Mouse (Mus musculus): ENCODE measurements around the gene Nxpe4. TPM values are rescaled to one million over a fixed set of nuclear protein-coding genes. Genes with fewer than 3 reads are reported as not detected.
"Not testable (repeated sequence)": the region's sequence is repeated elsewhere in the genome, so short reads cannot be mapped to it uniquely, and the experiment has no call there.

The Nxpe4 gene
- 1 to 10 TPM; 7.4 to 9.8 TPM for total RNA-seq (2021)
- long read RNA-seq, experiment 1, partial matches to known transcripts, result 1 of 16 reads
- long read RNA-seq, experiment 1, other reads (novel, unspliced or antisense), result 15 of 16 reads
- long read RNA-seq, experiment 2, full-length matches to known transcripts, result 2 of 16 reads
- long read RNA-seq, experiment 2, partial matches to known transcripts, result 0 of 16 reads
- long read RNA-seq, experiment 2, other reads (novel, unspliced or antisense), result 14 of 16 reads

- peak; percentile 57 for DNase-seq
Observed at GRCm38 (mm10) chr9:48161505-48162192, at the start of gene Nxpe4. Gene Nxpe4 (plus strand): TSS chr9:48162023.

GRCm38 (mm10) chr9:48126815-48127214, 35.0 kb upstream of the Nxpe4 start:
- no peak for DNase-seq

GRCm38 (mm10) chr9:48137507-48137906, 24.3 kb upstream of the Nxpe4 start:
- no peak for DNase-seq

GRCm38 (mm10) chr9:48140485-48141411, 21.1 kb upstream of the Nxpe4 start:
- no peak for DNase-seq

- no peak for DNase-seq
Observed at GRCm38 (mm10) chr9:48142646-48143045, 19.2 kb upstream of the Nxpe4 start.

GRCm38 (mm10) chr9:48146761-48147160, 15.1 kb upstream of the Nxpe4 start:
- no peak for DNase-seq

GRCm38 (mm10) chr9:48166531-48166930, 4.7 kb downstream of the Nxpe4 start:
- not testable (repeated sequence) for DNase-seq

- no peak for DNase-seq
Observed at GRCm38 (mm10) chr9:48176764-48177163, 14.9 kb downstream of the Nxpe4 start.

GRCm38 (mm10) chr9:48181300-48181699, 19.5 kb downstream of the Nxpe4 start:
- no peak for DNase-seq

- DNase-seq, result no peak
Observed at GRCm38 (mm10) chr9:48182718-48183414, 21.0 kb downstream of the Nxpe4 start.

- peak; percentile 60 for DNase-seq
Observed at GRCm38 (mm10) chr9:48184319-48184718, 22.5 kb downstream of the Nxpe4 start.

- DNase-seq, result no peak
Observed at GRCm38 (mm10) chr9:48188854-48189253, 27.0 kb downstream of the Nxpe4 start.

- DNase-seq, result no peak
Observed at GRCm38 (mm10) chr9:48197458-48197884, 35.6 kb downstream of the Nxpe4 start.

GRCm38 (mm10) chr9:48210970-48211369, 49.1 kb downstream of the Nxpe4 start:
- no peak for DNase-seq

GRCm38 (mm10) chr9:48211912-48212311, 50.1 kb downstream of the Nxpe4 start:
- DNase-seq, result no peak

- DNase-seq, result no peak
Observed at GRCm38 (mm10) chr9:48214751-48215150, 52.9 kb downstream of the Nxpe4 start.

- no peak for DNase-seq
Observed at GRCm38 (mm10) chr9:48216091-48217001, 54.5 kb downstream of the Nxpe4 start.

GRCm38 (mm10) chr9:48230706-48231105, 68.9 kb downstream of the Nxpe4 start:
- DNase-seq, result no peak

- DNase-seq, result no peak
Observed at GRCm38 (mm10) chr9:48236455-48236854, 74.6 kb downstream of the Nxpe4 start.

- peak; percentile 44 for DNase-seq
Observed at GRCm38 (mm10) chr9:48238153-48238755, 76.4 kb downstream of the Nxpe4 start.

GRCm38 (mm10) chr9:48239461-48239860, 77.6 kb downstream of the Nxpe4 start:
- no peak for DNase-seq
